Mouse (Mus musculus): ENCODE data around the gene Col18a1. TPM values are rescaled to one million over a fixed set of nuclear protein-coding genes. Genes with fewer than 3 reads are reported as not detected.
A peak's percentile ranks its signal among the peaks of the same experiment; 100 is the strongest.

Col18a1 gene
- polyA plus RNA-seq, 1 experiment from 2014 or later = 147 TPM

DNA sequence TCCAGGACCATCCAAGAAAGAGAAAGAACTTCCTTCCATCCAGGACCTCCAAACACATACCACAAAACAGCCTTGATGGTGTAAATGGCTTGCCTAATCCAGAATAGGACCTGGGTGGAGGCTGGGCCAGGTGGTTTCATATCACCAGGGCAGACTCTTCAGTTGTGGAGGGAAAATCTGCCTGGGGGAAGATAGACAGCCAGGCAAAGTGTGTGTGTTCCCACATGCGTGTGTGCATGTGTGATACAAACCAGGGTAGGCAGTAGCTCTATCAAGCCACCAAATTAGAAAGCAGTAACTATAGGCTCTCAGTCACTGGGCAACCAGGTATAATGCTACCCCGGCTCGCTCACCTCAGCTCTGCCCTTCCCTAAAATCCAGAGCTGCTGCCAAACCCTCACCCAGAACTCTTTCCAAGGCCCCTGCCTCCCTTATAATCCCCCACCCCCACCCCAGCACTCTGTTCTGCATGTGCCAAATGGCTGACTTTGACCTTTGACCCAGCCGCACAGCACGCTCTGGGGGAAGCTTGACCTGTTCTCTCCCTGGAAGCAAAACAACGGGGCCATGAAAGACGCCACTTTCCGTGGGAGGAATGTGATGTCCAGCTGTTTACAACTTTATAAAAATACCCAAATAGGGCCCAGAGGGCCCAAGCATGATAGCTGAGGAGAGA lies 158.8 kb downstream of the Col18a1 start:
- Histone ChIP-seq H3K9me3 (no peaks in the 10 kb centered on the region), H3K4me3 (no peak overlapping the region), H3K27me3 (ENCODE audit: poor library complexity, severe bottlenecking) (no peaks in the 10 kb centered on the region), H3K27ac (peak overlapping the region; percentile 81), H3K4me1 (peaks cover 36% of the 10 kb centered on the region), H3K36me3 (replicated peaks) (no peaks in the 10 kb centered on the region)
- DNase-seq (ENCODE audit: extremely low spot score, low spot score) = peak; percentile 46
- WGBS = 33% methylated on average over 8 of the region's 8 CpGs

DNA sequence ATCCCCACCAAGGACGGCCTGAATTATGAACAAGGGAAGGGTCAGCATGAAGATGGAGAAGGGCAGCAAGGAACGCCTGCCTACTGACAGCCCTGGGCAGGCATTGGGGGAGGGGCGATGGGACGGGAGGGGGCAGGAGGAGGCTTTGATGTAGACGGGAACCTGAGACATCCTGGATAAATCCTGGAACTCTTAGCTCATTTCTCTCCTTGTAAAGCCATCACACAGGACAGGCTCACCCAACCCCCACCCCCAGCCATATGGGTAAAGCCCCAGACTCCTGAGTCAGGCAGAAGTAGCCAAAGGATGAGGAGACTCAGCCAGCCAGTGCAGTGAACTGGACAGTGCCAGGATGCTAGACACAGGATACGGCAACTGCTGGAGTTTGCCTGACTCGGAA lies 161.4 kb downstream of the Col18a1 start:
- H3K4me3 ChIP-seq = no peak overlapping the region
- no peaks in the 10 kb centered on the region for H3K36me3 ChIP-seq (replicated peaks)
- H3K27me3 ChIP-seq (ENCODE audit: poor library complexity, severe bottlenecking) = no peaks in the 10 kb centered on the region
- no peak for DNase-seq (ENCODE audit: extremely low spot score, low spot score)
- WGBS = 32% methylated on average over 7 of the region's 7 CpGs
- H3K9me3 ChIP-seq = no peaks in the 10 kb centered on the region
- peaks cover 36% of the 10 kb centered on the region for H3K4me1 ChIP-seq
- peak overlapping the region; percentile 76 for H3K27ac ChIP-seq

Other genes starting within 250 kb of the Col18a1 start
- gene Pcbp3, start 204.7 kb downstream of the Col18a1 start, polyA plus RNA-seq (2016; fragmentation: Nextera tagmentation; extraction: Ambion mirVana) = 58.4 and 63.3 TPM in 2 replicates
- gene Slc19a1, start 134.3 kb downstream of the Col18a1 start, polyA plus RNA-seq (2016; fragmentation: Nextera tagmentation; extraction: Ambion mirVana) = 37.1 and 44.4 TPM in 2 replicates
- 69.6 and 72.9 TPM in 2 replicates for gene Pofut2, start 92.7 kb upstream of the Col18a1 start, polyA plus RNA-seq (2016; fragmentation: Nextera tagmentation; extraction: Ambion mirVana)

Data from forebrain, embryonic 10.5 days (tissue).